Mouse (Mus musculus) bone marrow macrophage, adult 2 months (primary cell): ENCODE measurements around the gene Fndc9. TPM values are rescaled to one million over a fixed set of nuclear protein-coding genes. Genes with fewer than 3 reads are reported as not detected.

Experiments used
- H3K27ac ChIP-seq: 2 replicates; pipeline ENCODE4 v1.5.1; 2012; ENCODE audit warnings: low read depth, low read length; ENCODE audit not compliant: insufficient read depth
- H3K4me1 ChIP-seq: 2 replicates; pipeline ENCODE4 v1.6.1; 2012; ENCODE audit warnings: low read length; ENCODE audit not compliant: control insufficient read depth, insufficient read depth
- H3K4me3 ChIP-seq: 2 replicates; pipeline ENCODE4 v1.5.1; 2012; ENCODE audit warnings: mild to moderate bottlenecking, low read length, moderate library complexity; ENCODE audit not compliant: insufficient read depth
- CTCF ChIP-seq: IDR thresholded peaks from 2 replicates; pipeline ENCODE4 v1.5.1; 2012; ENCODE audit warnings: low read depth, mild to moderate bottlenecking, low read length, moderate library complexity
- POLR2A ChIP-seq: IDR thresholded peaks from 2 replicates; pipeline ENCODE4 v1.6.1; 2012; ENCODE audit warnings: mild to moderate bottlenecking, low read depth, low read length, borderline replicate concordance
- polyA plus RNA-seq: library from polyadenylated mRNA; stranded (reverse); fragments of >200 nt; gene quantifications from 2 replicates; pipeline ENCODE4 v1.2.4, GENCODE M21; 2012; ENCODE audit not compliant: missing spikeins, insufficient read depth, insufficient read length

The Fndc9 gene
- polyA plus RNA-seq, 1 experiment: not detected

DNA sequence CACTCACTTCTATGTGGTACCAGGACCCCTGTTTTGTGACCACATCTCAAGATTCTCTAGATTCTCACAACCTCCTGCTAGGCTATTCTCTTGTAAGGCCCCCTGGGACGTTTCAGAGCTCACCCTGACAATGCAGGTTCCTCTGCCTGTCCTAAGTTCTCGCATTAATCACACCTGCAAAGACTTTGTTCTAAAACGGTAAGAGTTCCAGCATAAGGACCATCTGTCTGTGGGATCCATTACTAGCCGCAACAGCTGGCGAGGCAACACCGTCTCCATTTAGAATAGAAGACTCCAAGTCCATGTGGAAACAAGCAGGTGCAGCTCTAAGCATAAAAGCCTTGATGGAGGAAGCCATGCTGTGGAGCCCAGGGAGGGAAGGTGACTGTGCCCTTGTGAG lies 5.1 kb upstream of the Fndc9 start:
- no peak overlapping the region for H3K27ac ChIP-seq
- TF ChIP-seq POLR2A: no peak
- no peak for TF ChIP-seq CTCF
- H3K4me3 ChIP-seq: no peak overlapping the region
- no peaks in the 10 kb centered on the region for H3K4me1 ChIP-seq

GRCm38 (mm10) chr11:46232803-46233202 lies 2.5 kb upstream of the Fndc9 start:
- no peaks in the 10 kb centered on the region for H3K4me1 ChIP-seq
- H3K4me3 ChIP-seq: no peak overlapping the region
- TF ChIP-seq POLR2A: no peak
- TF ChIP-seq CTCF: no peak
- H3K27ac ChIP-seq: no peak overlapping the region

- H3K4me3 ChIP-seq: no peak overlapping the region
- TF ChIP-seq POLR2A (no peak), CTCF (no peak)
- H3K4me1 ChIP-seq: no peaks in the 10 kb centered on the region
- no peak overlapping the region for H3K27ac ChIP-seq
Measured at GRCm38 (mm10) chr11:46233966-46234365, 1.4 kb upstream of the Fndc9 start.

- Histone ChIP-seq H3K27ac (no peak overlapping the region), H3K4me1 (no peaks in the 10 kb centered on the region), H3K4me3 (no peak overlapping the region)
- TF ChIP-seq CTCF (0 out of 2 replicates have a peak, but pooled peaks have one; percentile 13), POLR2A (no peak)
Measured at GRCm38 (mm10) chr11:46236976-46237375, 1.6 kb downstream of the Fndc9 start.

DNA sequence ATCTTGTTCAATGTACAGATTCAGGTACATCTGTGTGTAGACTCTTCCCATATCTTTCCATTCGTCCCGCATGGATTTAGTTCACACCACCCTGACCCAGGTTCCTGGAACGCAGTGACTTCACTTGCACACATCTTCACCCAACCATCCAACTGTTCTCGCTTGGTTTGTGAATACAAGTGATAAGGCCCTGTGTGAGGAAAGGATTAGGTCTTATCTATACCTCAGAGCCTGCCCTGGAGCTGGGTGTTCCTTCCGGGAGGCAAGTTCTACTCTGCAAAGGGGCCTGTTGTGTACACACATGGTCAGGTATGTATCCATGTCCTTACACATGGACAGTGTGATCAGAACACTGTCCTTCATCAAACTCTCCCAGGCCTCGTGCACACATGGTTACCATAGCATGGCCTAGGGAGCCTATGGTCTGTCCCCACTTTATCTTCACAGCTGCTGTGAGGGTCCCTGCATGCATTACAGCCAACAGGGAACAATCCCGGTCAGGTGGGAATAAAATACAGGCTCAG lies 5.9 kb downstream of the Fndc9 start:
- H3K27ac ChIP-seq: no peak overlapping the region
- H3K4me3 ChIP-seq: no peak overlapping the region

GRCm38 (mm10) chr11:46241985-46242384 lies 6.7 kb downstream of the Fndc9 start:
- no peak overlapping the region for H3K27ac ChIP-seq
- TF ChIP-seq CTCF (no peak), POLR2A (no peak)
- H3K4me3 ChIP-seq: no peak overlapping the region
- no peaks in the 10 kb centered on the region for H3K4me1 ChIP-seq

More for the DNA sequence above, 5.9 kb downstream of the Fndc9 start:
- no peaks in the 10 kb centered on the region for H3K4me1 ChIP-seq
- no peak for TF ChIP-seq POLR2A

GRCm38 (mm10) chr11:46244731-46245604 lies 9.6 kb downstream of the Fndc9 start:
- TF ChIP-seq CTCF: no peak
- no peak for TF ChIP-seq POLR2A

DNA sequence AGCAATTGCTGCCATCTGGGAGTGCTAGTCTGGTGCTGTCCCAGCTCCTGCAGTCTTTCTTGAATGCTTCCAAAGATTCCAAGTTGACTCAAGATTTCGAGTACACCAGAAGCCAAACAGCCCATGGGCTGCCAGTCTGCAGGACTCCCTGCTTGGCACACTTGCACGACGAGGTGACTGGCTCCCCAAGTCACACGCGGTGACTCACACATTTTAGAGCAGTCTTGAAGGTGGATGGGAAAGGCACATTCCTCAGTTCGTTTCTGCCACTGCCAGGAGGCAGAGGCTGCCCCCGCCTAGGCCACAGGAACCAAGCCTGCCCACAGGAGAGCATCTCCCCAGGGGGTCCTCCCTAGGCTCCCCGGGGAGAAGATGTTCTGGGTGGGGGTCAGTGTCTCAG lies 10.6 kb downstream of the Fndc9 start:
- H3K4me3 ChIP-seq: no peak overlapping the region

More at GRCm38 (mm10) chr11:46244731-46245604, 9.6 kb downstream of the Fndc9 start:
- H3K27ac ChIP-seq: no peak overlapping the region
- no peaks in the 10 kb centered on the region for H3K4me1 ChIP-seq
- H3K4me3 ChIP-seq: no peak overlapping the region

DNA sequence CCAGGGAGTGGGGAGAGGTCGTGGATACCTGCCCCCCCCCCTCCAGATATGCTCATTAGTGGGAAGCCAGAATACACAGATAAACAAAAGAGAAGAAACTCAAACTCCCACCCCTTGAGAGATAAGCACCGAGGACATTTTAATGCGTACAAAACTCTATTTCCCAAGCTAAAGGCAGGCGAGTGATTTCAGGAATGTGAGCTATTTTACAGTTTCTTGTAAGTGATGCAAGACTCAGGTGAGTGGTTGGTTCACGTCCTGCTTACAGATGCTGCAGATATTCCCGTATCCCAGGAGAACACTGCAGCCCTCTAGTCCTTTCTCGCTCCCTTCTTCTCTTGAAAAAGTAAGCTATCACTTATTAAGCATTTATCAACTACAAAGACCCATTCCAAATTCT lies 11.1 kb downstream of the Fndc9 start:
- no peak for TF ChIP-seq POLR2A
- H3K4me3 ChIP-seq: no peak overlapping the region
- H3K27ac ChIP-seq: no peak overlapping the region
- H3K4me1 ChIP-seq: no peaks in the 10 kb centered on the region

More for the DNA sequence above, 10.6 kb downstream of the Fndc9 start:
- Histone ChIP-seq H3K4me1 (no peaks in the 10 kb centered on the region), H3K27ac (no peak overlapping the region)
- TF ChIP-seq POLR2A: no peak

DNA sequence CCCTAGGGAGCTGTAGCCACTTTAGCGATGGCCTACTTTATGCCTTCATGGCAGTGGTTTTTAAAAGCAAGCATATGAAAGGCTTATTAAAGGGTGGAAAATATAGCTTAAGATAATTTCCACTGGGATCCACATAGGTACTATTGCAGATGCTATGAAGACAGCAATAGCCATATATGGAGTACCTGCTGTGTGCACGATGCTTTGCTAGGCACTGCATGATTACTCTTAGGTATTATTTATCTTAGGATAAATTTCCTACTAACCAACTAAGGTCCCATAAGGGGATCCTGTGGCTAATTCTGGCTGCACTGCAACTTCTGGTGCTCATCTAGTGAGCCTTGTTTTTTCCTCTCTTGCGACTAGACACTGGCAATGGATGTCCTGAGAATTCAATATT lies 13.0 kb downstream of the Fndc9 start:
- H3K4me3 ChIP-seq: no peak overlapping the region
- H3K4me1 ChIP-seq: no peaks in the 10 kb centered on the region
- TF ChIP-seq CTCF (no peak), POLR2A (no peak)
- H3K27ac ChIP-seq: no peak overlapping the region
